Mouse (Mus musculus) mature B cell (primary cell): Measurements from ENCODE around the gene Mfsd13b.
"Not testable (repeated sequence)": the region's sequence is repeated elsewhere in the genome, so short reads cannot be mapped to it uniquely, and the experiment has no call there.

ENCODE experiments used
- in situ Hi-C: fragments of 300-500 bp; cut with MboI; formaldehyde crosslinking; loops from 2 replicates; pipeline ENCODE4 v1.14.3; 2019

Gene Mfsd13b

GRCm38 (mm10) chr7:120982200-120982841, at the start of gene Mfsd13b, which contains the start of gene Cdr2:
Gene Mfsd13b (plus strand): TSS chr7:120982509.
Gene Cdr2 (minus strand): TSS chr7:120982312.
- in situ Hi-C loops: no loop called here

- in situ Hi-C loops: no loop called here
These were observed 49.2 kb upstream of the Mfsd13b start for GRCm38 (mm10) chr7:120933110-120933509.

DNA sequence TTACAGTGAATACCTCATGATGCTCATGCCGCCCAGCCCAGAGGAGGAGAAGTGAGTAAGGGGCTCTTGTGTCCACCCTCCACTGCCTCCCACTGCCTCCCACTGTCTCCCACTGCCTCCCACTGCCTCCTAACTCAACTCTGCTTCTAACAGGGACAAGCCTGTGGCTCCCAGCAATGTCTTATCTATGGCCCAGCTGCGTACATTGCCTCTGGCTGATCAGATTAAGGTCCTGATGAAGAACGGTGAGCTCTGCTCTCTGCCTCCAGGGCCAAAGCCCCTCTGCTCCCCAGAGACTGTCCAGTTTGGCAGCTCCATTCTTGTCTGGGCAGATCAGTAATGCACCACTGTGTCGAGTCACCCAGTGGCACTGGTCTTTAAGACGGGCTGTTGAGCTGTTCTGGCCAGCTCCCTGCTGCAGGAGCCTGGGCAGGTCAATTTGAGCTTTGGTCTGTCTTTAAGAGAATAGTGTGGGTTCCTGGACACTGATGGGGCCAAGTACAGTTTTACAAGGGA, 48.6 kb upstream of the Mfsd13b start:
- in situ Hi-C loops: no loop called here

DNA sequence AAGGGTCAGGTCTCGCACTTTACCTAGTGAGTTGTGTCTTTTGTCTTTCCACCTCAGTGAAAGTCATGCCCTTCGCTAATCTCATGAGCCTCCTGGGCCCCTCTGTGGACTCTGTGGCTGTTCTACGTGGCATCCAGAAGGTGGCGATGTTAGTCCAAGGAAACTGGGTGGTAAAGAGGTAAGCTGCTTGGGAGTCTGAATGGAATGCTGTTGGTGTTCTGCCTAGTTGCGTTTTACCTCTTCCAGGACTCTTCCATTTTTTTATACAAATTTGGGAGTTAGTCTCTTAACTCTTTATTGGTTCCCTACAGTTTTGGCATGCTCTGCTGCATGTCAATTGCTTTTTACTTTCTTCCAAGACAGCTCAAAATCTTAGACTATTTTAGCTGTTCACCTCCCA, 47.6 kb upstream of the Mfsd13b start:
- in situ Hi-C loops: no loop called here

GRCm38 (mm10) chr7:120936522-120936921, 45.8 kb upstream of the Mfsd13b start:
- in situ Hi-C loops: no loop called here

DNA sequence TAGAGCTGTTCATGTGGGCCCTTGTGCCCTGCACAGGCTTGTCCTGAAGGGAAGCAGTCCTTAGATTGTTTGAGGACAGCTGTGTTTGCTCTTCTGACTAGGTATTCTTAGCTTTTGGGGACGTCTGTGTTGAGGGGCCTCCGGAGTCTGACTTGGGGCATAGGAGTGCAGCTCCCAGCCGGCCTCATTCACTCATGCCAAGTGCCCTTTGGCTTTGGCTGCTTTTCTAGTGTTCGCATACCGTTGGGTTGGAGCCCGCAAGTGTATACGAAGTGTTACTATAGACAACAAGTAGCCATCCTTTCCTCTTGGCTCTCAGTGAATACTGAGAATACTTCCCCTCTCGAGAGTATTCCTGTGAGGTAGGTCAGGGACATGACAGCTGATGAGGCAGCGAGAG, 44.1 kb upstream of the Mfsd13b start:
- in situ Hi-C loops: no loop called here

GRCm38 (mm10) chr7:120940343-120940742, 42.0 kb upstream of the Mfsd13b start:
- in situ Hi-C loops: no loop called here

- in situ Hi-C loops: no loop called here
These were observed 41.1 kb upstream of the Mfsd13b start for GRCm38 (mm10) chr7:120941214-120941613.

DNA sequence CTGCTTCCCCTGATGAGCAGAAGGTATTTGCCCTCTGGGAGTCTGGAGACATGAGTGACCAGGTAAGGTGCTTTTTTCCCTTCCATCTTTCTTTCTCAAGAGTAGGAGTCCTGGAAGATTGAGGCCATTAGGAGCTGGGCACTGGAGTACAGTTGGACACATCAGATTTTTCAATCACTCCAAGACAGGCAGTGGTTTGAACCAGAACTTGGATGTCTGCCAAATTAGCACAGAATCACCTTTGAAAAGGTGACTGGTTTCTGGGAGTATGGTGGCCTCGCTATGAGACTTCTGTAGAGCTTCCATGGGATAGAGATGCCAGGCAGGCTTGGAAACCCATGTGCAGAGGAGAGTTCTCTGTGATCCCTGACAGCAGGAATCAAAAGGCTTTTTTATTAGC, 39.8 kb upstream of the Mfsd13b start:
- in situ Hi-C loops: no loop called here

DNA sequence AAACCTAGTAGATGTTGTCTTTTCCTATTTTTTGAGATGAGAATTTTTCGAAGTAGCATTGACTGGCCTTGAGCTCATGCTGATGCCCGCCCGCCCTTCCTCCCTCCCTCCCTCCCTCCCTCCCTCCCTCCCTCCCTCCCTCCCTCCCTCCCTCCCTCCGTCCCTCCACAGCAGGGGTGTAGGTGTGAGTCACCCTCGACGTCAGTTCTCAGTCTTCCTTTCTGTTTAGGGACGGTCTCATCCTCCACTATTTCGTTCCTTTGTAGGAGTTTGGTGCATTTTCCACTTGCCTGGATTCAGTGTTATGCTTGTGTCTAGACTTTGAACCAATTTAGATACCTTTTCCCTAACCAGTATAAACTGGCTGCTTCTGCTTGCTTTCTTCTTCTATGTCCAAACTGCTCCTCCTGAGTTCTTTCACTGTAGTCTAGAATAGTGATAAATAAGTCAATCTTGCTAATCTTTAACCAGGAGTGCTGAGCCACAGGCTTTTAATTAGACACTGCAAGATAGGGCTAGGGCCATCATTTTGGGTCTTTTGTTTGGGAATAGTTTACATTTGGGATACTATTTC, 38.3 kb upstream of the Mfsd13b start:
- in situ Hi-C loops: no loop called here

DNA sequence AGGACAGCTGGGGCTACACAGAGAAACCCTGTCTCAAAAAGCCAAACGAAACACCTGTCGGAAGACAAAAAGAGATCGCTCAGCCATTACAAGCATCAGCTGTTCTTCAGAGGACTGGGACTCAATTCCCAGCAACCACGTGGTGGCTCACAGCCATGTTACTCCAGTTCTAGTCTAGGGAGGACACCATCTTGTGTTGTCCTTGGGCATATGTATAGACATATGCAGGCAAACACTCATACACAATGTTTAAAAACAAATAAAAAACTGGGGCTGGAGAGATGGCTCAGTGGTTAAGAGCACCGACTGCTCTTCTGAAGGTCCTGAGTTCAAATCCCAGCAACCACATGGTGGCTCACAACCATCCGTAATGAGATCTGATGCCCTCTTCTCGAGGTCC, 28.7 kb upstream of the Mfsd13b start:
- in situ Hi-C loops: not testable (repeated sequence)

GRCm38 (mm10) chr7:120960116-120960515, 22.2 kb upstream of the Mfsd13b start:
- in situ Hi-C loops: no loop called here

DNA sequence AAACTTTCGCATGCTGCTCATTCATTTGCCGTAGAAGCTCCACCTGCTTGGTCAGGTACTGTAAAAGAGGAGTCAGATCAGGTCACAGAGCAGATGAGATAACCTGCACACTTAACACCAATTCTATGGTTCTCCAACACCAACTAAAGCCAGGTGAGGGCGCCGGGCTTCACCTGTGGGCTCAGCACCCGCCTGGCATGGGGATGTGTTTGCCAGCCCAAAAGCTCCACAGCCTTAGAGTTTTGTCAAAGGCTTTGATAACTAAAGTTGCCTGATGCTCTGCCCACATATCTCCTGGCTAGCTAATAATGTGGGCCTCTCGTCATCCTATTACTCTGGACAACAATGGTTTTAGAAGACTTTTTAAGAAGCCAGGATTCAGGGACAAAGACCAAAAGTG, 21.7 kb upstream of the Mfsd13b start:
- in situ Hi-C loops: no loop called here

DNA sequence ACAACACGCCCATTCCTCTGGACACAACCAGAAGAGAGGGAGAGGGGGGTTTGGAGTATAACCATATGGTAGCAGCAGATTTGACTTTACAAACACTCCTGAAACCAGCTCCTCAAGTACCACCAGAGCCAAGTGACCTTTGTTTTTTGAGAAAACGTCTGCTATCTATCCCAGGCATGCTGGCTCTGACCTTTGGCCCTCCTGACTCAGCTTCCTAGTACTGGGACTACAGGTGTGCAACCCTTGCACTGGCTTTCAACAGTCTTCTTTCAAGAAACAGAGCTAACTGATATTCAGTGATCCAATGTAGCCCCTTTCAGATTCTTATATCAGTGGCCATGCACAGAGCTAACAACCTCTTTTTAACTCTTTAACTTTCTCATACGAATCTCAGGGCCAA, 20.4 kb upstream of the Mfsd13b start:
- in situ Hi-C loops: no loop called here

GRCm38 (mm10) chr7:120963126-120963525, 19.2 kb upstream of the Mfsd13b start:
- in situ Hi-C loops: no loop called here

DNA sequence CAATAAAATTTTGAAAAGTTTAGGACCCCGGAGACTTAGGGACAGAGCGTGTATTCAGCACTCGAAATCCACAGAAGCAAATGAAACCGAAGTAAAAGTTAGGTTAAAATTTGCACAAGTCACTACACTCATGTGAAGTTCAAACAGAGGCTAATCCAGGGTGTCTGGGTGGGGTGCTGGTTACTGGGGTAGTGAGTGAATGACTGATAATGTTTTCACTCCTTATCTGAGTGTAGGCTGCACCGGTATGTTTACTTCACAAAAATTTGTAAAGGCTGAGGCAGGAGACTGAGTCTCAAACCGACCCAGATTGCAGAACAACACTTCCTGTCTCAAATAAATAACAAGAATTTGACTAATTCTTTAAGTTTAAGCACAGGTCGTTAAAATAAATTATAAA, 13.1 kb upstream of the Mfsd13b start:
- in situ Hi-C loops: no loop called here

GRCm38 (mm10) chr7:120970112-120970511, 12.2 kb upstream of the Mfsd13b start:
- in situ Hi-C loops: no loop called here

GRCm38 (mm10) chr7:120972471-120972870, 9.8 kb upstream of the Mfsd13b start:
- in situ Hi-C loops: not testable (repeated sequence)

GRCm38 (mm10) chr7:120974001-120974400, 8.3 kb upstream of the Mfsd13b start:
- in situ Hi-C loops: no loop called here

DNA sequence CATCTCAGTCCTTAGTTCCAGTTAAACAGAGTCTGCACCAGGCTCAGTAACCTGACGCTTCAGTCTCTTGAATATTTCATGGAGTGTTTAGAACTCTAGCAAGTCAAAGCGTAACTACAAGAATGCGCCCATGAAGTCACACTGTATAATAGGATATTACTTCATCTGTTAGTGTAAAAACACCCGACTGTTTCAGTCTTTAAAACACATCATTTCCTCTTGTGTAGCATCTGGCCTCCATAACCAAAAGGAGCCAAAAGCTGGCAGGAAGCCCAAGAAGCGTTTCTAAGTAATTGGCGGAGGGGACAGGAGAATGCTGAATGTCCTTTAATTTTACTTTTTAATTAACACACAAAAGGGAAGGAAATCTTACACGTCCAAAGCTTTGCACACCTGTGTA, 5.2 kb upstream of the Mfsd13b start:
- in situ Hi-C loops: no loop called here

- in situ Hi-C loops: no loop called here
These were observed 2.3 kb upstream of the Mfsd13b start for GRCm38 (mm10) chr7:120980041-120980440.

DNA sequence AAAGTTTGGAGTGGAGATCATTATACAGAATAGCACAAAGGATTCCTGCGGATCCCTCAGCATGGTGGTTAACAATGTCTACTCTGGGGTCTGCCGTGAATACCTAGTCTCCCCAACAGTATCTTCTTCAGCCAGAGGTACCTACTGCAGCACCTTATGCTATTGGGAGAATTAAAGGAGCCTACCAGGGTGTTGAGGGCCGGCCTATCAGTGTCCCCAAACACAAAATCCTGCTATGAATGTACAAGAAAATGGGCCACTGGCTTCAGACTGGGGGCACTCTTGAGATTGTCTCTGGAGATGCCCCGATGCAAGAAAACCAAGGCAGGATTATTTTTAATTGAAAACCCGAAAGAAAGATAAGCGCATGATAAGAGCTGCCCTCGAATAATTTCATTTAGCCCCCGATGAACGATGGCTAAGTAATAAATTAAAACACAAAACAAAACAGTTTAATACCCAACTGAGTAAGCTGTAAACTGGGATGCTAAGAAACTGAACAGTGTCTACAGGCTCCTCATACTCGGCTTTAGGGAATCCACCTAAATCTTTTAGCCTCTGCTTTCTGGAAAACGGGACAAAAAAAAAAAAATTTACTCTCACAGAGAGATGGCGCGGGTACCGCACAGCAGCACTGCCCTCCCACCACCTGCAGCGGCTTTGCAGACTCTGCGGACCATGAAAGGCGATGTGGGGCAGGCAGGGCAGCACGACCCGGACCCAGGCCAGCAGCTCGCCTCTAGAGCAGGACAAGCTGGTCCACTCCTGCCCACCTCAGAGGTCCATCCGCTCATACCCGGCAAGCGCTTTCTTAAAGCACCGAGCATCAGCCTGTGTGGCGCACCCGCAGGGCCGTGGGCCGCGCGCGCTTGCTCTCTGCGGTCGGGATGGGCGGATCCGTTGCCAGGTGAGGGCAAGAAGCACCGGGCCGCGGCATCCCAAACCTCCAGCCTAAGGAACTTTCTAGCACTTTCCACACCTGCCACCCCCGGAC, 1.1 kb upstream of the Mfsd13b start:
- in situ Hi-C loops: no loop called here
